Mouse (Mus musculus) kidney, embryonic 14.5 days (tissue): ENCODE results near the gene B3galt5. TPM values are rescaled to one million over a fixed set of nuclear protein-coding genes. Genes with fewer than 3 reads are reported as not detected.

Experiments
- ATAC-seq: fragments of 200-750 bp; cut with Nextera tagmentation; 2 replicates; pipeline ENCODE4 v1.8.0; 2017; ENCODE audit warnings: moderate number of reproducible peaks, mild to moderate bottlenecking, moderate TSS enrichment, moderate library complexity; ENCODE audit not compliant: low FRiP score, low TSS enrichment
- H3K27ac ChIP-seq: fragments of 300-500 bp; sonication (generic); 2 replicates; pipeline ENCODE4 v1.5.1; 2014; ENCODE audit warnings: low read depth, mild to moderate bottlenecking, low read length, moderate library complexity, mixed read lengths
- H3K27me3 ChIP-seq: fragments of 300-500 bp; sonication (generic); 2 replicates; pipeline ENCODE4 v1.6.1; 2014; ENCODE audit warnings: mild to moderate bottlenecking, low read length; ENCODE audit not compliant: control insufficient read depth, insufficient read depth
- H3K36me3 ChIP-seq: fragments of 300-500 bp; sonication (generic); 2 replicates; pipeline ENCODE4 v1.6.1; 2014; ENCODE audit warnings: low read length, mixed read lengths; ENCODE audit not compliant: control insufficient read depth, insufficient read depth
- H3K4me1 ChIP-seq: fragments of 300-500 bp; sonication (generic); 2 replicates; pipeline ENCODE4 v1.6.1; 2014; ENCODE audit warnings: low read length, mixed read lengths; ENCODE audit not compliant: control insufficient read depth, insufficient read depth
- H3K4me2 ChIP-seq: fragments of 300-500 bp; sonication (generic); replicated peaks from 2 replicates; pipeline ENCODE4 v1.6.1; 2014; ENCODE audit warnings: low read depth, mild to moderate bottlenecking, low read length
- H3K4me3 ChIP-seq: fragments of 300-500 bp; sonication (generic); 2 replicates; pipeline ENCODE4 v1.5.1; 2014; ENCODE audit warnings: mild to moderate bottlenecking, low read length
- H3K9ac ChIP-seq: fragments of 300-500 bp; sonication (generic); 2 replicates; pipeline ENCODE4 v1.6.1; 2014; ENCODE audit warnings: low read depth, mild to moderate bottlenecking, low read length, moderate library complexity
- H3K9me3 ChIP-seq: fragments of 300-500 bp; sonication (generic); 2 replicates; pipeline ENCODE4 v1.6.1; 2016; ENCODE audit warnings: low read length; ENCODE audit not compliant: control insufficient read depth
- WGBS: fragments of 180-500 bp; shearing (Covaris S2); extraction: QIAGEN DNeasy Blood & Tissue Kit; methylation state at CpG from one replicate; pipeline ENCODE4 v1.1.7; 2014; 5-methylcytosine and 5-hydroxymethylcytosine counted together
- polyA plus RNA-seq: library from polyadenylated mRNA; unstranded; fragments of >200 nt; fragmentation: Nextera tagmentation; extraction: Ambion mirVana; gene quantifications from 2 replicates; pipeline ENCODE4 v1.2.1, GENCODE M21; 2014

B3galt5 gene
- polyA plus RNA-seq, 1 experiment from 2014 or later, result 2.8 TPM

GRCm38 (mm10) chr16:96244496-96244895, 8.9 kb downstream of the B3galt5 start:
- Histone ChIP-seq H3K27me3 (no peaks in the 10 kb centered on the region), H3K9me3 (peaks cover 4% of the 10 kb centered on the region; the same call in 1 of the 2 replicates), H3K36me3 (no peaks in the 10 kb centered on the region), H3K9ac (no peak overlapping the region), H3K4me3 (no peak overlapping the region), H3K4me1 (no peaks in the 10 kb centered on the region), H3K27ac (no peak overlapping the region), H3K4me2 (no peak overlapping the region)
- 77% methylated on average over 6 of the region's 6 CpGs for WGBS
- no peak for ATAC-seq

- Histone ChIP-seq H3K4me2 (no peak overlapping the region), H3K27ac (no peak overlapping the region), H3K4me3 (no peak overlapping the region), H3K4me1 (no peaks in the 10 kb centered on the region), H3K36me3 (no peaks in the 10 kb centered on the region), H3K9me3 (peaks cover 4% of the 10 kb centered on the region; the same call in 1 of the 2 replicates), H3K27me3 (no peaks in the 10 kb centered on the region), H3K9ac (no peak overlapping the region)
- no peak for ATAC-seq
- WGBS, result 89% methylated on average over 7 of the region's 7 CpGs
These were observed 14.0 kb downstream of the B3galt5 start for GRCm38 (mm10) chr16:96249635-96250034.

- H3K36me3 ChIP-seq, result no peaks in the 10 kb centered on the region
- no peak overlapping the region for H3K4me2 ChIP-seq
- no peaks in the 10 kb centered on the region for H3K27me3 ChIP-seq
- ATAC-seq, result no peak
- H3K27ac ChIP-seq, result no peak overlapping the region
- H3K9ac ChIP-seq, result no peak overlapping the region
- no peak overlapping the region for H3K4me3 ChIP-seq
- no peaks in the 10 kb centered on the region for H3K4me1 ChIP-seq
- H3K9me3 ChIP-seq, result peaks cover 4% of the 10 kb centered on the region; the same call in 1 of the 2 replicates
- WGBS, result 89% methylated on average over 1 of the region's 1 CpGs
These were observed 16.5 kb downstream of the B3galt5 start for GRCm38 (mm10) chr16:96252146-96252545.

GRCm38 (mm10) chr16:96258429-96258828, 22.8 kb downstream of the B3galt5 start:
- H3K4me2 ChIP-seq, result no peak overlapping the region
- no peak for ATAC-seq
- H3K4me3 ChIP-seq, result no peak overlapping the region
- no peak overlapping the region for H3K9ac ChIP-seq
- H3K9me3 ChIP-seq, result no peaks in the 10 kb centered on the region
- no peaks in the 10 kb centered on the region for H3K4me1 ChIP-seq
- no peaks in the 10 kb centered on the region for H3K36me3 ChIP-seq
- 84% methylated on average over 8 of the region's 8 CpGs for WGBS
- no peaks in the 10 kb centered on the region for H3K27me3 ChIP-seq
- no peak overlapping the region for H3K27ac ChIP-seq

GRCm38 (mm10) chr16:96271736-96272135, 36.1 kb downstream of the B3galt5 start:
- no peak overlapping the region for H3K4me3 ChIP-seq
- no peak overlapping the region for H3K9ac ChIP-seq
- no peak for ATAC-seq
- no peaks in the 10 kb centered on the region for H3K4me1 ChIP-seq
- H3K27ac ChIP-seq, result no peak overlapping the region
- H3K36me3 ChIP-seq, result no peaks in the 10 kb centered on the region
- WGBS, result 81% methylated on average over 2 of the region's 2 CpGs
- H3K9me3 ChIP-seq, result no peaks in the 10 kb centered on the region
- no peak overlapping the region for H3K4me2 ChIP-seq
- no peaks in the 10 kb centered on the region for H3K27me3 ChIP-seq

- H3K36me3 ChIP-seq, result no peaks in the 10 kb centered on the region
- H3K9me3 ChIP-seq, result no peaks in the 10 kb centered on the region
- no peak overlapping the region for H3K4me2 ChIP-seq
- no peak overlapping the region for H3K4me3 ChIP-seq
- H3K9ac ChIP-seq, result no peak overlapping the region
- no peaks in the 10 kb centered on the region for H3K4me1 ChIP-seq
- no peaks in the 10 kb centered on the region for H3K27me3 ChIP-seq
- 53% methylated on average over 14 of the region's 14 CpGs for WGBS
- no peak overlapping the region for H3K27ac ChIP-seq
- 0 out of 2 replicates have a peak, but pooled peaks have one; percentile 52 for ATAC-seq
These were observed 37.5 kb downstream of the B3galt5 start for GRCm38 (mm10) chr16:96272929-96273619.

- Histone ChIP-seq H3K27ac (no peak overlapping the region), H3K4me1 (0 out of 2 replicates have a peak, but pooled peaks cover 5% of the 10 kb centered on the region), H3K9me3 (no peaks in the 10 kb centered on the region), H3K4me3 (no peak overlapping the region), H3K9ac (no peak overlapping the region), H3K4me2 (no peak overlapping the region), H3K36me3 (no peaks in the 10 kb centered on the region), H3K27me3 (peaks cover 14% of the 10 kb centered on the region; the same call in 1 of the 2 replicates)
- ATAC-seq, result no peak
- 86% methylated on average over 3 of the region's 3 CpGs for WGBS
These were observed 41.0 kb downstream of the B3galt5 start for GRCm38 (mm10) chr16:96276596-96276995.

GRCm38 (mm10) chr16:96278491-96279224, 43.1 kb downstream of the B3galt5 start:
- 32% methylated on average over 9 of the region's 9 CpGs for WGBS
- peaks cover 14% of the 10 kb centered on the region; the same call in 1 of the 2 replicates for H3K27me3 ChIP-seq
- H3K9me3 ChIP-seq, result no peaks in the 10 kb centered on the region
- no peak overlapping the region for H3K4me2 ChIP-seq
- no peak overlapping the region for H3K9ac ChIP-seq
- H3K27ac ChIP-seq, result no peak overlapping the region; the same call in 1 of the 2 replicates
- no peaks in the 10 kb centered on the region for H3K36me3 ChIP-seq
- H3K4me1 ChIP-seq, result 0 out of 2 replicates have a peak, but pooled peaks cover 5% of the 10 kb centered on the region
- H3K4me3 ChIP-seq, result no peak overlapping the region
- ATAC-seq, result peak; percentile 53; the same call in 1 of the 2 replicates
